Mouse (Mus musculus): ENCODE measurements around the gene Rfc4. TPM values are rescaled to one million over a fixed set of nuclear protein-coding genes. Genes with fewer than 3 reads are reported as not detected.

The Rfc4 gene
- polyA plus RNA-seq, 1 experiment from 2014 or later = 245 TPM

GRCm38 (mm10) chr16:23107231-23107942 lies 20.1 kb downstream of the Rfc4 start, which contains the start of gene Eif4a2:
TSS of gene Eif4a2 (plus strand) at chr16:23107444.
- H3K36me3 ChIP-seq (replicated peaks; ENCODE audit: control insufficient read depth, insufficient read depth, low read depth, low read length) = no peaks in the 10 kb centered on the region; the same call in 1 of the 2 replicates
- peak within 1 kb of the TSS; percentile 99 for H3K9ac ChIP-seq (replicated peaks; ENCODE audit: low read length)
- DNase-seq (ENCODE audit: low spot score) (peak; percentile 93), ATAC-seq (replicated peaks; ENCODE audit: insufficient number of reproducible peaks, low FRiP score, low TSS enrichment, low read depth) (peak; percentile 92)
- peak within 1 kb of the TSS; percentile 99 for H3K4me3 ChIP-seq (ENCODE audit: low read depth, low read length)
- H3K4me1 ChIP-seq (ENCODE audit: control insufficient read depth, insufficient read depth, low read length) = no peaks in the 10 kb centered on the region; the same call in 1 of the 2 replicates
- peak within 1 kb of the TSS; percentile 55 for H3K4me2 ChIP-seq (ENCODE audit: low read depth, low read length)
- peak within 1 kb of the TSS; percentile 94 for H3K27ac ChIP-seq (replicated peaks; ENCODE audit: low read depth, low read length)
- under 1% methylated on average over 71 of the region's 71 CpGs for WGBS
- H3K9me3 ChIP-seq (replicated peaks; ENCODE audit: control insufficient read depth, low read length) = no peaks in the 10 kb centered on the region
- H3K27me3 ChIP-seq (ENCODE audit: control insufficient read depth, insufficient read depth, low read length) = no peaks in the 10 kb centered on the region

GRCm38 (mm10) chr16:23106121-23106520 lies 21.4 kb downstream of the Rfc4 start:
- no peaks in the 10 kb centered on the region for H3K27me3 ChIP-seq (ENCODE audit: control insufficient read depth, insufficient read depth, low read length)
- no peaks in the 10 kb centered on the region; the same call in 1 of the 2 replicates for H3K4me1 ChIP-seq (ENCODE audit: control insufficient read depth, insufficient read depth, low read length)
- DNase-seq (ENCODE audit: low spot score) (no peak), ATAC-seq (replicated peaks; ENCODE audit: insufficient number of reproducible peaks, low FRiP score, low TSS enrichment, low read depth) (no peak)
- no peak overlapping the region for H3K9ac ChIP-seq (replicated peaks; ENCODE audit: low read length)
- no peak overlapping the region for H3K4me3 ChIP-seq (ENCODE audit: low read depth, low read length)
- WGBS = 56% methylated on average over 7 of the region's 7 CpGs
- no peak overlapping the region for H3K4me2 ChIP-seq (ENCODE audit: low read depth, low read length)
- no peak overlapping the region for H3K27ac ChIP-seq (replicated peaks; ENCODE audit: low read depth, low read length)
- H3K36me3 ChIP-seq (replicated peaks; ENCODE audit: control insufficient read depth, insufficient read depth, low read depth, low read length) = no peaks in the 10 kb centered on the region; the same call in 1 of the 2 replicates
- no peaks in the 10 kb centered on the region for H3K9me3 ChIP-seq (replicated peaks; ENCODE audit: control insufficient read depth, low read length)

GRCm38 (mm10) chr16:23103841-23104240 lies 23.7 kb downstream of the Rfc4 start:
- no peaks in the 10 kb centered on the region for H3K36me3 ChIP-seq (replicated peaks; ENCODE audit: control insufficient read depth, insufficient read depth, low read depth, low read length)
- ATAC-seq (replicated peaks; ENCODE audit: insufficient number of reproducible peaks, low FRiP score, low TSS enrichment, low read depth) (no peak), DNase-seq (ENCODE audit: low spot score) (no peak)
- 63% methylated on average over 2 of the region's 2 CpGs for WGBS
- H3K9ac ChIP-seq (replicated peaks; ENCODE audit: low read length) = no peak overlapping the region
- H3K9me3 ChIP-seq (replicated peaks; ENCODE audit: control insufficient read depth, low read length) = no peaks in the 10 kb centered on the region
- H3K27ac ChIP-seq (replicated peaks; ENCODE audit: low read depth, low read length) = no peak overlapping the region
- no peaks in the 10 kb centered on the region for H3K27me3 ChIP-seq (ENCODE audit: control insufficient read depth, insufficient read depth, low read length)
- H3K4me2 ChIP-seq (ENCODE audit: low read depth, low read length) = no peak overlapping the region
- peaks cover 3% of the 10 kb centered on the region for H3K4me1 ChIP-seq (ENCODE audit: control insufficient read depth, insufficient read depth, low read length)
- H3K4me3 ChIP-seq (ENCODE audit: low read depth, low read length) = no peak overlapping the region

- no peak overlapping the region for H3K27ac ChIP-seq (replicated peaks; ENCODE audit: low read depth, low read length)
- peak overlapping the region; percentile 29; the same call in 1 of the 2 replicates for H3K9ac ChIP-seq (replicated peaks; ENCODE audit: low read length)
- peaks cover 3% of the 10 kb centered on the region for H3K4me1 ChIP-seq (ENCODE audit: control insufficient read depth, insufficient read depth, low read length)
- DNase-seq (ENCODE audit: low spot score) (no peak), ATAC-seq (replicated peaks; ENCODE audit: insufficient number of reproducible peaks, low FRiP score, low TSS enrichment, low read depth) (no peak)
- peak overlapping the region; percentile 13; the same call in 1 of the 2 replicates for H3K4me3 ChIP-seq (ENCODE audit: low read depth, low read length)
- H3K9me3 ChIP-seq (replicated peaks; ENCODE audit: control insufficient read depth, low read length) = no peaks in the 10 kb centered on the region
- H3K27me3 ChIP-seq (ENCODE audit: control insufficient read depth, insufficient read depth, low read length) = no peaks in the 10 kb centered on the region
- H3K4me2 ChIP-seq (ENCODE audit: low read depth, low read length) = peak overlapping the region; percentile 37
- WGBS = 46% methylated on average over 17 of the region's 17 CpGs
- H3K36me3 ChIP-seq (replicated peaks; ENCODE audit: control insufficient read depth, insufficient read depth, low read depth, low read length) = no peaks in the 10 kb centered on the region
Measured at GRCm38 (mm10) chr16:23103038-23103745, 24.3 kb downstream of the Rfc4 start.

GRCm38 (mm10) chr16:23102340-23103037 lies 25.0 kb downstream of the Rfc4 start:
- H3K27ac ChIP-seq (replicated peaks; ENCODE audit: low read depth, low read length) = no peak overlapping the region
- ATAC-seq (replicated peaks; ENCODE audit: insufficient number of reproducible peaks, low FRiP score, low TSS enrichment, low read depth) = no peak
- WGBS = 8% methylated on average over 15 of the region's 15 CpGs
- DNase-seq (ENCODE audit: low spot score) = no peak
- peak overlapping the region; percentile 29; the same call in 1 of the 2 replicates for H3K9ac ChIP-seq (replicated peaks; ENCODE audit: low read length)
- H3K4me3 ChIP-seq (ENCODE audit: low read depth, low read length) = peak overlapping the region; percentile 13; the same call in 1 of the 2 replicates
- H3K36me3 ChIP-seq (replicated peaks; ENCODE audit: control insufficient read depth, insufficient read depth, low read depth, low read length) = no peaks in the 10 kb centered on the region
- no peaks in the 10 kb centered on the region for H3K27me3 ChIP-seq (ENCODE audit: control insufficient read depth, insufficient read depth, low read length)
- H3K4me2 ChIP-seq (ENCODE audit: low read depth, low read length) = peak overlapping the region; percentile 37
- H3K4me1 ChIP-seq (ENCODE audit: control insufficient read depth, insufficient read depth, low read length) = peaks cover 3% of the 10 kb centered on the region
- no peaks in the 10 kb centered on the region for H3K9me3 ChIP-seq (replicated peaks; ENCODE audit: control insufficient read depth, low read length)

- H3K9me3 ChIP-seq (replicated peaks; ENCODE audit: control insufficient read depth, low read length) = no peaks in the 10 kb centered on the region
- H3K4me3 ChIP-seq (ENCODE audit: low read depth, low read length) = peak overlapping the region; percentile 16
- H3K36me3 ChIP-seq (replicated peaks; ENCODE audit: control insufficient read depth, insufficient read depth, low read depth, low read length) = no peaks in the 10 kb centered on the region
- H3K27me3 ChIP-seq (ENCODE audit: control insufficient read depth, insufficient read depth, low read length) = no peaks in the 10 kb centered on the region
- ATAC-seq (replicated peaks; ENCODE audit: insufficient number of reproducible peaks, low FRiP score, low TSS enrichment, low read depth) (no peak), DNase-seq (ENCODE audit: low spot score) (no peak)
- no peak overlapping the region for H3K27ac ChIP-seq (replicated peaks; ENCODE audit: low read depth, low read length)
- WGBS = 8% methylated on average over 10 of the region's 10 CpGs
- H3K4me2 ChIP-seq (ENCODE audit: low read depth, low read length) = peak overlapping the region; percentile 26
- H3K4me1 ChIP-seq (ENCODE audit: control insufficient read depth, insufficient read depth, low read length) = peaks cover 3% of the 10 kb centered on the region
- peak overlapping the region; percentile 23 for H3K9ac ChIP-seq (replicated peaks; ENCODE audit: low read length)
Measured at GRCm38 (mm10) chr16:23100613-23101012, 26.9 kb downstream of the Rfc4 start.

GRCm38 (mm10) chr16:23100099-23100575 lies 27.4 kb downstream of the Rfc4 start:
- Histone ChIP-seq H3K36me3 (replicated peaks; ENCODE audit: control insufficient read depth, insufficient read depth, low read depth, low read length) (no peaks in the 10 kb centered on the region), H3K4me2 (ENCODE audit: low read depth, low read length) (peak overlapping the region; percentile 26), H3K27ac (replicated peaks; ENCODE audit: low read depth, low read length) (no peak overlapping the region), H3K27me3 (ENCODE audit: control insufficient read depth, insufficient read depth, low read length) (no peaks in the 10 kb centered on the region), H3K4me1 (ENCODE audit: control insufficient read depth, insufficient read depth, low read length) (peaks cover 3% of the 10 kb centered on the region), H3K9me3 (replicated peaks; ENCODE audit: control insufficient read depth, low read length) (no peaks in the 10 kb centered on the region), H3K9ac (replicated peaks; ENCODE audit: low read length) (peak overlapping the region; percentile 23), H3K4me3 (ENCODE audit: low read depth, low read length) (peak overlapping the region; percentile 16)
- under 1% methylated on average over 9 of the region's 9 CpGs for WGBS
- ATAC-seq (replicated peaks; ENCODE audit: insufficient number of reproducible peaks, low FRiP score, low TSS enrichment, low read depth) (0 out of 2 replicates have a peak, but pooled peaks have one; percentile 46), DNase-seq (ENCODE audit: low spot score) (peak; percentile 72)

Measured in embryonic facial prominence, embryonic 11.5 days (tissue).